Mouse (Mus musculus): ENCODE measurements around the gene Clcnkb. TPM values are rescaled to one million over a fixed set of nuclear protein-coding genes. Genes with fewer than 3 reads are reported as not detected.

Gene Clcnkb
- polyA plus RNA-seq, 1 experiment from 2014 or later = 0.39 TPM

DNA sequence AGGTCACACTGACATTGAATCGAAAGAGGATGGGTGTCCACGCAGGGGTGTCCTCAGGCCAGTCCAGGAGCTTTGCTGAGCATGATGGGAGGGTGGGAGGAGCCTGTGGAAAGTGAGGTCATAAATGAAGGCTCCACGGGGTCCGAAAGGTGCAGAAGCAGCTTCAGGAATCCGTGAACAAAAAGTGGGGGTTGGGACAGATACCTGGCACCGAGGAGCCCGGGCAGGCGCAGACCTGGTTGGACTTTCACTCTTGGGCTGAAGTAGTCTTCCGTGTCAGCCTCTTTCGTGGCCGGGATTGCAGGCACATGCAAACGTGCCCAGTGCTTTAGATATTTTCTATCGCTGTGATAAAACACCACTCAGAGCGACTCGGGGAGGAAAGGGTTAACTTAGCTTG lies 15.6 kb downstream of the Clcnkb start:
- Histone ChIP-seq H3K27ac (no peak overlapping the region), H3K9ac (no peak overlapping the region), H3K9me3 (replicated peaks) (no peaks in the 10 kb centered on the region), H3K36me3 (no peaks in the 10 kb centered on the region), H3K4me1 (replicated peaks) (no peaks in the 10 kb centered on the region; the same call in none of the 2 replicates), H3K4me2 (no peak overlapping the region), H3K4me3 (no peak overlapping the region), H3K27me3 (0 out of 2 replicates have a peak, but pooled peaks cover 3% of the 10 kb centered on the region)
- 81% methylated on average over 15 of the region's 15 CpGs for WGBS
- no peak for ATAC-seq (replicated peaks; ENCODE audit: insufficient number of reproducible peaks, insufficient read depth, low FRiP score, low read depth)

DNA sequence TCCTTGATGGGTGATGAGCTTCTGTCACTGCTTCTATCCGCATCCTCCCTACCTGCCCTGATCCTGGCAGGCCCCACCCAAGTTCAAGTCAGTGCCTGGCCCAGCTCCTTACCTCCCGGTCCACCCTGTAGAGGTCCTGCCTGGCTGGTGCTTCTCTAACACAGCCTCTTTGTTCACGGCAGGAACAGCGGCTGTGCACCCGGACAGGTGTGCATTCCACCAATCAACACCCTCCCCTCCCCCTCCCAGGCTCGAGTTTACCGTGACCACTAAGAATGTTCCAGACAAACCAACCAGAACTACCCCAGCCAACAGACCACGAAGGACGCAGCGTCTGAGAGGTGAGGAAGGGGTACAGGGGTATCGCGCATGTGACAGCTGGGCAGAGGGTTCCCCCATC lies 17.3 kb downstream of the Clcnkb start, which contains the start of gene Clcnka:
Clcnka (minus strand) TSS at position 180 of the 400 bp plus-strand sequence.
- Histone ChIP-seq H3K4me2 (no peak within 1 kb of the TSS), H3K9me3 (replicated peaks) (no peaks in the 10 kb centered on the region), H3K9ac (no peak within 1 kb of the TSS), H3K36me3 (no peaks in the 10 kb centered on the region), H3K27ac (no peak within 1 kb of the TSS), H3K4me1 (replicated peaks) (peaks cover 6% of the 10 kb centered on the region), H3K4me3 (no peak within 1 kb of the TSS), H3K27me3 (0 out of 2 replicates have a peak, but pooled peaks cover under 1% of the 10 kb centered on the region)
- WGBS = 46% methylated on average over 12 of the region's 12 CpGs
- ATAC-seq (replicated peaks; ENCODE audit: insufficient number of reproducible peaks, insufficient read depth, low FRiP score, low read depth) = no peak

DNA sequence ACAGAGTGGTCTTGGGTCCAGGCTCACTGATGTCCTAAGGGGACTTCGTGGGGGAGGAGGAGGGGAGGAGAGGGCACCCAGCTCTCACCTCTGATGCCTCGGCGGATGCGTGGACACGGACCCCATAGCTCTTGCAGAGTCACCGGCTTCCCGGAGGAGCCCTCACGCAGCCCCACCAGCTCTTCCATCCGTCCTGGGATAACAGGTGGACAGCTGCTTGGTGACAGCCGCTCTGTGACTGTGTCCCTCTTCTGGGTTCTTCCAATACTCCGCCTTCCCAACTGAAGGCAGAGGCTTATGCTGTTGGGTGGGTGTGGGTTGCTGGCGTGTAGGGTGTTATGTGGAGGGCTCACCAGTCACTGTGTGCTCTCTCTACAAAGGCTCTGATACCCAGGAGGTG lies 18.0 kb downstream of the Clcnkb start:
- Histone ChIP-seq H3K27me3 (no peaks in the 10 kb centered on the region), H3K4me3 (no peak overlapping the region), H3K9me3 (replicated peaks) (no peaks in the 10 kb centered on the region), H3K36me3 (no peaks in the 10 kb centered on the region), H3K4me2 (no peak overlapping the region), H3K9ac (no peak overlapping the region), H3K4me1 (replicated peaks) (peaks cover 6% of the 10 kb centered on the region), H3K27ac (no peak overlapping the region)
- no peak for ATAC-seq (replicated peaks; ENCODE audit: insufficient number of reproducible peaks, insufficient read depth, low FRiP score, low read depth)
- 73% methylated on average over 12 of the region's 12 CpGs for WGBS

DNA sequence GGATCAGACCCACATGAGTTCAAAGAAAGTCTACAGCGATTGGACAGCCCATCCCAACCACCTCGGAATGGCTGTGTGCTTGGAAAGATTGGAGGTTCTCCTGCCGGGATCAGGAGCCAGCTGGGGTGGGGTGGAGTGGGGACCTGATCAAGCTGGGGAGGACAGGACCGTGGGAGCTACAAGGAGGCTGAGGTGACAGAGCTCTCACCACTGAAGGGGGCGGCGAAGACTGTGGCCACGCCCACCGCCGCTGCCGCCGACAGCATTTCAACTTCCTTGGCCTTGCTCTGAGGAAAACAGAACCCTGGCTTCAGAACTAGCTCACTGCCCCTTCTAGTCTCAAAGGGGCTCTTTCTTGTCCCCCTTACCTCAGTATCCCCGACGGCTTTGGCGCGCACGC lies 21.1 kb downstream of the Clcnkb start:
- peak; percentile 34; the same call in 1 of the 2 replicates for ATAC-seq (replicated peaks; ENCODE audit: insufficient number of reproducible peaks, insufficient read depth, low FRiP score, low read depth)
- no peaks in the 10 kb centered on the region for H3K9me3 ChIP-seq (replicated peaks)
- H3K27me3 ChIP-seq = peaks cover 6% of the 10 kb centered on the region; the same call in 1 of the 2 replicates
- no peaks in the 10 kb centered on the region for H3K36me3 ChIP-seq
- H3K27ac ChIP-seq = no peak overlapping the region
- peaks cover 6% of the 10 kb centered on the region for H3K4me1 ChIP-seq (replicated peaks)
- no peak overlapping the region for H3K9ac ChIP-seq
- H3K4me3 ChIP-seq = 0 out of 2 replicates have a peak overlapping the region, but pooled peaks have one; percentile 0
- peak overlapping the region; percentile 31 for H3K4me2 ChIP-seq
- 13% methylated on average over 16 of the region's 16 CpGs for WGBS

DNA sequence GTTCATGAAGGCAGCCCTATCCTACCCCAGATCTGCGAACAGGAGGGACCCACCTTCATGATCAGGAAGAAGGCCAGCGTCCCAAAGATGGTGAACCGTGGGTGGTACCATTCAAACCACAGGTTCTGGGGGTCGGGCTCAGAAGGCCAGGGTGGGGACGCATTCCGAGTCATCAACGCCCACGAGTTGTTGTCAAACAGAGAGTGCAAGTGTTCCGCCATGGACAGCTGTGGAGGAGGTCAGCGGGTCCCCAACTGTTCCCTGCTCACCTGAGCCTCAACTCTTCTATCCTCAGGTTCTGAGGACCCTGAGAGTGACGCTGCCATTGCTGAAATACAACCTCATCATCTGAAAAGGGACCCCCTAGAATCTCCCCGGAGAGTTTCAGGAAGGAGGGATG lies 24.5 kb downstream of the Clcnkb start:
- WGBS = 70% methylated on average over 12 of the region's 12 CpGs
- H3K9ac ChIP-seq = no peak overlapping the region
- peaks cover 6% of the 10 kb centered on the region; the same call in 1 of the 2 replicates for H3K27me3 ChIP-seq
- no peak overlapping the region for H3K27ac ChIP-seq
- peaks cover 7% of the 10 kb centered on the region; the same call in 1 of the 2 replicates for H3K4me1 ChIP-seq (replicated peaks)
- no peaks in the 10 kb centered on the region for H3K36me3 ChIP-seq
- no peak for ATAC-seq (replicated peaks; ENCODE audit: insufficient number of reproducible peaks, insufficient read depth, low FRiP score, low read depth)
- no peaks in the 10 kb centered on the region for H3K9me3 ChIP-seq (replicated peaks)
- H3K4me3 ChIP-seq = no peak overlapping the region
- no peak overlapping the region for H3K4me2 ChIP-seq

DNA sequence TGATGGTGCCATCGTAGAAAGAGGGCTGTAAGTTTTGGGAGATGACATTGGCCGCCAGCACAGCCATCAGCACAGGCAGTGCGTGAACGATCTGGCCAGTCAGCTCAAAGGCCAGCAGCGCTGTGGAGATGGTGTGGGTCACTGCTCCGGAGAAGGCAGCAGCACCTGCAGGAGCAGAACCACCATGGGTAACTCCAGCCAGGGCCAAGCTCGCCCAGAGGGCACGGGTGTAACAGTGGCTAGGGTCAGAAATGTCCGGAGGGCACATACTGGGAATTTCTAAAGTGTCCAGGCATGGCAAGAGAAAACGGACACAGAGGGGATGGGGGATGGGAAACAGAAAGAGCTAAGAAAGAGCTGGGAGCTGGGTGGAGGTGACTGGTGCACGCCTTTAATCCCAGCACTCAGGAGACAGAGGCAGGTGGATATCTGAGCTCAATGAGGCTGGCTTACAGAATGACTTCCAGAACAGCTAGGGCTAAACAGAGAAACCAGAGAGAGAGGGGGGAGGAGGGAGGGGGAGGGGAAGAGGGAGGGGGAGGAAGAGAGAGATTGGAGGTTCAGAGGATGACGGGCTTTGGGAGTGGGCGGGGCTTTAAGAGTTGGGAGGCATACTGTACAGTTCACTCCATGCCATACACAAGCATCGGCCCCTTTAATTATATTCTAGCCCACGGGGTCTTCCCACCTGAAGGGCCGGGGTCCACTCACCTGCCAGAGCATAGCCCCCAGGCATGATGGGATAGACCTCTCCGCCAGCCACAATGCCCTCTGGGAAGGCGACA lies 26.3 kb downstream of the Clcnkb start:
- Histone ChIP-seq H3K4me3 (no peak overlapping the region), H3K4me1 (replicated peaks) (peaks cover 4% of the 10 kb centered on the region; the same call in 1 of the 2 replicates), H3K4me2 (no peak overlapping the region), H3K9ac (no peak overlapping the region), H3K9me3 (replicated peaks) (no peaks in the 10 kb centered on the region), H3K27me3 (peaks cover 8% of the 10 kb centered on the region), H3K36me3 (no peaks in the 10 kb centered on the region), H3K27ac (no peak overlapping the region)
- WGBS = 64% methylated on average over 18 of the region's 18 CpGs
- no peak for ATAC-seq (replicated peaks; ENCODE audit: insufficient number of reproducible peaks, insufficient read depth, low FRiP score, low read depth)

DNA sequence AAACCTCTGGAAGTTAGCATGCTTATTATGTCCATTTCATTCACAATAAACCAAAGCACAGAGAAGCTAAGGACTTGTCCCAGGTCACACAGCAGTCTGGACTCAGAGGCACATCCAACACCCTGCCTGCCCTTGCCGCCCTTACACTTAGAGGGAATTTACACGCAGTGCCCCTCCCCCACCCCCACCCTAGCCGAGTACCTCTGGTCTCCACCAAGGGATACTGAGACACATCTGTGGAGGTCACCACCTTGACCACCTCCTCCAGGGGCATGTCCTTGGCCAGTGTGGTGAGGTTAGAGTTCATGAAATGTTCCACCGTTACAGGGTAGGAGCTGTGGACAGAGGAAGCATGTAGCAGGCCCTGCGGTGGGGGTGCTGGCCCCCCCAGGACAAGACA lies 27.9 kb downstream of the Clcnkb start:
- H3K9me3 ChIP-seq (replicated peaks) = no peaks in the 10 kb centered on the region
- no peak for ATAC-seq (replicated peaks; ENCODE audit: insufficient number of reproducible peaks, insufficient read depth, low FRiP score, low read depth)
- no peak overlapping the region for H3K27ac ChIP-seq
- H3K4me1 ChIP-seq (replicated peaks) = 0 out of 2 replicates have a peak, but pooled peaks cover 2% of the 10 kb centered on the region
- no peak overlapping the region for H3K9ac ChIP-seq
- no peak overlapping the region for H3K4me2 ChIP-seq
- 52% methylated on average over 5 of the region's 5 CpGs for WGBS
- no peaks in the 10 kb centered on the region for H3K36me3 ChIP-seq
- no peak overlapping the region for H3K4me3 ChIP-seq
- H3K27me3 ChIP-seq = peaks cover 25% of the 10 kb centered on the region

DNA sequence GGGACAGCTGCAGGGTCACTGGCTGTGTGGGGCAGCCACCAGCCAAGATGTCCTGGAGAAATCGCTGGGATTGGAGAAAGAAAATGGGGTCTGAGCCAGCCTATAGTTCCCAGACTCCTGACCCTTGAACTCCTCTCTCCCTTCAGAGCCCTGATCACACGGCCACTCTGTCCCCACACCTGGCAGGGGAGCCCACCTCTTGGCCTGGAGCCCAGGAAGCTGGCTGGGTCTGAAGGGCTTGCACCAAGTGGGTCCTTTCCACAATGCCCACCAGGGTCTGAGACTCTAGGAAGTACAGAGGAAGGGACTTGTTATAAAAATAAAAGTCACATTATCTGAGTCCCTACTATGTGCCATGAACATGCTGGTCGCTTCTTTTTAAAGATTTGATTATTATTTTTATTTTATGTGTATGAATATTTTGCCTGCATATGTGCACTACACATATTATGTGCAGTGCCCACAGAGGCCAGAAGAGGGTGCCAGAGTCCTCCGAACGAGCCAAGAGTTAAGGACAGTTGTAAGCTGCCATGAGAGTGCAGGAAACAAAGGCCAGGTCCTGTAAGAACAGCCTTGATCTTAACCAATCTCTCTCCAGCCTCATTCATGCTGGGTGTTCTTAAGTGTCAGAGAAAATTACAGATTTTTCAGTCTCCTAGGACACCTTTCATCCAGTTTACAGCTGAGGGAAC lies 28.6 kb downstream of the Clcnkb start:
- H3K36me3 ChIP-seq = no peaks in the 10 kb centered on the region
- WGBS = 17% methylated on average over 5 of the region's 5 CpGs
- no peak overlapping the region for H3K27ac ChIP-seq
- no peak overlapping the region for H3K4me2 ChIP-seq
- H3K4me3 ChIP-seq = no peak overlapping the region
- no peak for ATAC-seq (replicated peaks; ENCODE audit: insufficient number of reproducible peaks, insufficient read depth, low FRiP score, low read depth)
- peaks cover 8% of the 10 kb centered on the region for H3K4me1 ChIP-seq (replicated peaks)
- H3K9ac ChIP-seq = no peak overlapping the region
- peaks cover 31% of the 10 kb centered on the region for H3K27me3 ChIP-seq
- no peaks in the 10 kb centered on the region for H3K9me3 ChIP-seq (replicated peaks)

DNA sequence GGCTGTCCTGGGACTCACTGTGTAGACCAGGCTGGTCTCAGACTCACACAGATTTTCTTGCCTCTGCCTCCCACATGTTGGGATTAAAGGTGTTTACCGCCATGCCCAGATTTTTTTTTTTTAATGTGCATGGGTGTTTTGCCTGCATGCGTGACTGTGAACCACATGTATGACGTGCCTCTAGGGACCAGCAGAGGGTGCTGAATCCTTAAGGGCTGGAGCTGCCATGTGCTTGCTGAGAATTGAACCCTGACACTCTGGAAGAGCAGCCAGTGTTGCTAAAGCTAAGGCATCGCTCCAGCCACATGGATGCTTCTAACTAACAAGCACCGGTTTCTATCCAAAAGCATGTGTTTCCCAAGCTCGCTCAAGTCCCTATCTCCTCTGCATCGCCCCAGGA lies 29.7 kb downstream of the Clcnkb start:
- Histone ChIP-seq H3K4me2 (no peak overlapping the region), H3K4me3 (no peak overlapping the region), H3K36me3 (no peaks in the 10 kb centered on the region), H3K27me3 (peaks cover 40% of the 10 kb centered on the region), H3K9ac (no peak overlapping the region), H3K4me1 (replicated peaks) (peaks cover 11% of the 10 kb centered on the region), H3K9me3 (replicated peaks) (no peaks in the 10 kb centered on the region), H3K27ac (no peak overlapping the region)
- no peak for ATAC-seq (replicated peaks; ENCODE audit: insufficient number of reproducible peaks, insufficient read depth, low FRiP score, low read depth)
- WGBS = 66% methylated on average over 7 of the region's 7 CpGs

DNA sequence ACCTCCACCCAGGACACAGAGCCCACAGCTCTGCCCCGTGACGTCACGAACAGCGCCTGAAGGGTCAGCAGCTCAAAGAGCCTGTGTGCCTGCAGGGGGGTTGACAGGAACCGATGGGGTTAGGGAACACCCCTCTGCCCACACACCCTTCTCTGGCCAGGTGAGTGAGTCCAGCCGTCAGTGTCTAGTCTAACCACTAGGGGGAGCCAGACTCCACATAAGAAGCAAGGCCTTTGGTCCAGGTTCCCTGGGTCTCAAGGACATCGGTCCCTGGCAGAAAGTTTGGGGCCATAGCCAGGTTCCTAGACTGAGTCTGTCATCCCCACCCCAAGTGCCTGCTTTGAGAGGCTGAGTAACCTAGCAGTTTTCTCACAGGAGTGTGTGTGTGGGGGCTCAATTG lies 30.5 kb downstream of the Clcnkb start:
- no peak overlapping the region for H3K27ac ChIP-seq
- H3K4me2 ChIP-seq = no peak overlapping the region
- 0 out of 2 replicates have a peak, but pooled peaks have one; percentile 6 for ATAC-seq (replicated peaks; ENCODE audit: insufficient number of reproducible peaks, insufficient read depth, low FRiP score, low read depth)
- no peak overlapping the region for H3K4me3 ChIP-seq
- no peaks in the 10 kb centered on the region for H3K9me3 ChIP-seq (replicated peaks)
- no peaks in the 10 kb centered on the region for H3K36me3 ChIP-seq
- no peak overlapping the region for H3K9ac ChIP-seq
- H3K4me1 ChIP-seq (replicated peaks) = peaks cover 11% of the 10 kb centered on the region
- H3K27me3 ChIP-seq = peaks cover 45% of the 10 kb centered on the region
- WGBS = 0% methylated on average over 7 of the region's 7 CpGs

DNA sequence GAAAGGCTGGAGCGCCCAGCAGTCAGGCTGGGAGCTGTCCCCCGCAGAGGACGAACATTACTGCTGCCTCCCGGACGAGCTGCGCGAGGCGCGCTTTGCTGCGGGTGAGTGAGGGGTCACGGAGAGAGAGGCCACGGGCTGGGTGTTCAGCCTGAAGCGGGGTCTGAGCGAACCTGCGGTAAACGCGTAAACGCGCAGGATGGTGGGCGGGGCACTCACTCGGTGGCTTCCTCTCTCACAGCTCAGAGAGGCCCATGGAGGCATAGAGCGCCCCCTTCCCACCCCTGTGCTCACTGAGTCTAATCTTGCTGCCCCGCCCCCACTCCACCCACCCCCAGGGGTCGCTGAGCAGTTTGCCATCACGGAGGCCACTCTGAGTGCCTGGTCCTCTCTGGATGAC lies 33.4 kb downstream of the Clcnkb start:
- H3K4me2 ChIP-seq = peak overlapping the region; percentile 78
- H3K4me1 ChIP-seq (replicated peaks) = peaks cover 9% of the 10 kb centered on the region
- no peaks in the 10 kb centered on the region for H3K36me3 ChIP-seq
- 0 out of 2 replicates have a peak overlapping the region, but pooled peaks have one; percentile 35 for H3K9ac ChIP-seq
- no peak for ATAC-seq (replicated peaks; ENCODE audit: insufficient number of reproducible peaks, insufficient read depth, low FRiP score, low read depth)
- 1% methylated on average over 25 of the region's 25 CpGs for WGBS
- peaks cover 54% of the 10 kb centered on the region for H3K27me3 ChIP-seq
- peak overlapping the region; percentile 44 for H3K4me3 ChIP-seq
- H3K9me3 ChIP-seq (replicated peaks) = no peaks in the 10 kb centered on the region
- no peak overlapping the region for H3K27ac ChIP-seq

Data from heart, embryonic 15.5 days (tissue).